Mouse (Mus musculus): ENCODE data around the gene Lamtor2. TPM values are rescaled to one million over a fixed set of nuclear protein-coding genes. Genes with fewer than 3 reads are reported as not detected.
A peak's percentile ranks its signal among the peaks of the same experiment; 100 is the strongest.

Lamtor2 gene
- polyA plus RNA-seq, 1 experiment from 2014 or later, result 134 TPM

- H3K9me3 ChIP-seq, result no peaks in the 10 kb centered on the region
- WGBS, result 74% methylated on average over 7 of the region's 7 CpGs
- ATAC-seq (ENCODE audit: insufficient number of reproducible peaks, insufficient read depth, low FRiP score, low TSS enrichment, low read depth), result no peak
- H3K4me1 ChIP-seq (replicated peaks), result peaks cover 35% of the 10 kb centered on the region
- no peaks in the 10 kb centered on the region for H3K27me3 ChIP-seq
- H3K9ac ChIP-seq (replicated peaks), result no peak overlapping the region
- H3K4me2 ChIP-seq, result no peak overlapping the region
- peak overlapping the region; percentile 53; the same call in 1 of the 2 replicates for H3K27ac ChIP-seq
- peaks cover 47% of the 10 kb centered on the region for H3K36me3 ChIP-seq
- no peak overlapping the region for H3K4me3 ChIP-seq (replicated peaks)
Measured at GRCm38 (mm10) chr3:88541622-88542401, 11.1 kb downstream of the Lamtor2 start.

GRCm38 (mm10) chr3:88540085-88540484 lies 12.8 kb downstream of the Lamtor2 start:
- Histone ChIP-seq H3K4me3 (replicated peaks) (no peak overlapping the region), H3K9ac (replicated peaks) (no peak overlapping the region), H3K36me3 (peaks cover 63% of the 10 kb centered on the region), H3K4me2 (no peak overlapping the region), H3K27me3 (no peaks in the 10 kb centered on the region), H3K4me1 (replicated peaks) (peaks cover 51% of the 10 kb centered on the region), H3K9me3 (no peaks in the 10 kb centered on the region), H3K27ac (peak overlapping the region; percentile 50)
- no peak for ATAC-seq (ENCODE audit: insufficient number of reproducible peaks, insufficient read depth, low FRiP score, low TSS enrichment, low read depth)
- WGBS, result 70% methylated on average over 5 of the region's 5 CpGs

- no peak for ATAC-seq (ENCODE audit: insufficient number of reproducible peaks, insufficient read depth, low FRiP score, low TSS enrichment, low read depth)
- 0 out of 2 replicates have a peak overlapping the region, but pooled peaks have one; percentile 41 for H3K27ac ChIP-seq
- no peaks in the 10 kb centered on the region for H3K9me3 ChIP-seq
- peaks cover 70% of the 10 kb centered on the region for H3K36me3 ChIP-seq
- peaks cover 52% of the 10 kb centered on the region for H3K4me1 ChIP-seq (replicated peaks)
- no peak overlapping the region for H3K9ac ChIP-seq (replicated peaks)
- 30% methylated on average over 3 of the region's 3 CpGs for WGBS
- no peak overlapping the region for H3K4me3 ChIP-seq (replicated peaks)
- no peak overlapping the region for H3K4me2 ChIP-seq
- H3K27me3 ChIP-seq, result no peaks in the 10 kb centered on the region
Measured at GRCm38 (mm10) chr3:88539397-88539796, 13.5 kb downstream of the Lamtor2 start.

GRCm38 (mm10) chr3:88538271-88539145 lies 14.4 kb downstream of the Lamtor2 start:
- Histone ChIP-seq H3K9me3 (no peaks in the 10 kb centered on the region), H3K4me3 (replicated peaks) (no peak overlapping the region), H3K9ac (replicated peaks) (peak overlapping the region; percentile 18; the same call in 1 of the 2 replicates), H3K36me3 (peaks cover 73% of the 10 kb centered on the region), H3K27ac (0 out of 2 replicates have a peak overlapping the region, but pooled peaks have one; percentile 35), H3K4me2 (peak overlapping the region; percentile 13), H3K27me3 (no peaks in the 10 kb centered on the region), H3K4me1 (replicated peaks) (peaks cover 55% of the 10 kb centered on the region)
- WGBS, result 64% methylated on average over 9 of the region's 9 CpGs
- ATAC-seq (ENCODE audit: insufficient number of reproducible peaks, insufficient read depth, low FRiP score, low TSS enrichment, low read depth), result no peak

GRCm38 (mm10) chr3:88537146-88537545 lies 15.7 kb downstream of the Lamtor2 start:
- peak overlapping the region; percentile 94 for H3K4me2 ChIP-seq
- H3K27me3 ChIP-seq, result no peaks in the 10 kb centered on the region
- H3K27ac ChIP-seq, result peak overlapping the region; percentile 77
- H3K36me3 ChIP-seq, result peaks cover 73% of the 10 kb centered on the region
- H3K4me1 ChIP-seq (replicated peaks), result peaks cover 55% of the 10 kb centered on the region
- peak overlapping the region; percentile 44; the same call in 1 of the 2 replicates for H3K9ac ChIP-seq (replicated peaks)
- 69% methylated on average over 6 of the region's 6 CpGs for WGBS
- H3K4me3 ChIP-seq (replicated peaks), result peak overlapping the region; percentile 75
- no peak for ATAC-seq (ENCODE audit: insufficient number of reproducible peaks, insufficient read depth, low FRiP score, low TSS enrichment, low read depth)
- no peaks in the 10 kb centered on the region for H3K9me3 ChIP-seq

- H3K4me3 ChIP-seq (replicated peaks), result peak overlapping the region; percentile 75
- H3K4me1 ChIP-seq (replicated peaks), result peaks cover 55% of the 10 kb centered on the region
- ATAC-seq (ENCODE audit: insufficient number of reproducible peaks, insufficient read depth, low FRiP score, low TSS enrichment, low read depth), result no peak
- no peaks in the 10 kb centered on the region for H3K27me3 ChIP-seq
- H3K4me2 ChIP-seq, result peak overlapping the region; percentile 94
- H3K9ac ChIP-seq (replicated peaks), result peak overlapping the region; percentile 97
- H3K36me3 ChIP-seq, result peaks cover 68% of the 10 kb centered on the region
- no peaks in the 10 kb centered on the region for H3K9me3 ChIP-seq
- peak overlapping the region; percentile 77 for H3K27ac ChIP-seq
- 10% methylated on average over 64 of the region's 64 CpGs for WGBS
Measured at GRCm38 (mm10) chr3:88536103-88536930, 16.6 kb downstream of the Lamtor2 start.

GRCm38 (mm10) chr3:88535527-88535926 lies 17.3 kb downstream of the Lamtor2 start:
- H3K36me3 ChIP-seq, result peaks cover 60% of the 10 kb centered on the region
- peak overlapping the region; percentile 94 for H3K4me2 ChIP-seq
- no peaks in the 10 kb centered on the region for H3K9me3 ChIP-seq
- no peak for ATAC-seq (ENCODE audit: insufficient number of reproducible peaks, insufficient read depth, low FRiP score, low TSS enrichment, low read depth)
- H3K4me3 ChIP-seq (replicated peaks), result peak overlapping the region; percentile 75
- H3K9ac ChIP-seq (replicated peaks), result peak overlapping the region; percentile 97
- H3K27ac ChIP-seq, result peak overlapping the region; percentile 99
- peaks cover 55% of the 10 kb centered on the region for H3K4me1 ChIP-seq (replicated peaks)
- 52% methylated on average over 4 of the region's 4 CpGs for WGBS
- H3K27me3 ChIP-seq, result no peaks in the 10 kb centered on the region

- ATAC-seq (ENCODE audit: insufficient number of reproducible peaks, insufficient read depth, low FRiP score, low TSS enrichment, low read depth), result no peak
- peaks cover 55% of the 10 kb centered on the region for H3K36me3 ChIP-seq
- peak overlapping the region; percentile 99 for H3K27ac ChIP-seq
- H3K4me1 ChIP-seq (replicated peaks), result peaks cover 57% of the 10 kb centered on the region
- no peaks in the 10 kb centered on the region for H3K9me3 ChIP-seq
- H3K4me2 ChIP-seq, result peak overlapping the region; percentile 94
- H3K27me3 ChIP-seq, result no peaks in the 10 kb centered on the region
- H3K9ac ChIP-seq (replicated peaks), result peak overlapping the region; percentile 97
- H3K4me3 ChIP-seq (replicated peaks), result peak overlapping the region; percentile 75
- WGBS, result 23% methylated on average over 3 of the region's 3 CpGs
Measured at GRCm38 (mm10) chr3:88535005-88535404, 17.9 kb downstream of the Lamtor2 start.

GRCm38 (mm10) chr3:88533706-88534105 lies 19.2 kb downstream of the Lamtor2 start:
- H3K4me2 ChIP-seq, result peak overlapping the region; percentile 94
- no peaks in the 10 kb centered on the region for H3K9me3 ChIP-seq
- peak overlapping the region; percentile 75 for H3K4me3 ChIP-seq (replicated peaks)
- H3K4me1 ChIP-seq (replicated peaks), result peaks cover 62% of the 10 kb centered on the region
- H3K27me3 ChIP-seq, result no peaks in the 10 kb centered on the region
- peaks cover 45% of the 10 kb centered on the region for H3K36me3 ChIP-seq
- WGBS, result 0% methylated on average over 4 of the region's 5 CpGs
- no peak for ATAC-seq (ENCODE audit: insufficient number of reproducible peaks, insufficient read depth, low FRiP score, low TSS enrichment, low read depth)
- peak overlapping the region; percentile 97 for H3K9ac ChIP-seq (replicated peaks)
- peak overlapping the region; percentile 99 for H3K27ac ChIP-seq

GRCm38 (mm10) chr3:88532689-88533511 lies 20.0 kb downstream of the Lamtor2 start:
- peaks cover 60% of the 10 kb centered on the region for H3K4me1 ChIP-seq (replicated peaks)
- under 1% methylated on average over 39 of the region's 40 CpGs for WGBS
- no peak; the same call in 1 of the 2 replicates for ATAC-seq (ENCODE audit: insufficient number of reproducible peaks, insufficient read depth, low FRiP score, low TSS enrichment, low read depth)

More at GRCm38 (mm10) chr3:88532689-88533511, 20.0 kb downstream of the Lamtor2 start:
- H3K27me3 ChIP-seq, result no peaks in the 10 kb centered on the region
- H3K4me2 ChIP-seq, result peak overlapping the region; percentile 94
- H3K27ac ChIP-seq, result peak overlapping the region; percentile 99
- H3K9me3 ChIP-seq, result no peaks in the 10 kb centered on the region
- peak overlapping the region; percentile 97 for H3K9ac ChIP-seq (replicated peaks)
- peaks cover 37% of the 10 kb centered on the region for H3K36me3 ChIP-seq
- H3K4me3 ChIP-seq (replicated peaks), result peak overlapping the region; percentile 75

All from limb, embryonic 12.5 days (tissue).